Comparison of ENCODE assay signal across 16 mouse cellular contexts in the genomic region with DNA sequence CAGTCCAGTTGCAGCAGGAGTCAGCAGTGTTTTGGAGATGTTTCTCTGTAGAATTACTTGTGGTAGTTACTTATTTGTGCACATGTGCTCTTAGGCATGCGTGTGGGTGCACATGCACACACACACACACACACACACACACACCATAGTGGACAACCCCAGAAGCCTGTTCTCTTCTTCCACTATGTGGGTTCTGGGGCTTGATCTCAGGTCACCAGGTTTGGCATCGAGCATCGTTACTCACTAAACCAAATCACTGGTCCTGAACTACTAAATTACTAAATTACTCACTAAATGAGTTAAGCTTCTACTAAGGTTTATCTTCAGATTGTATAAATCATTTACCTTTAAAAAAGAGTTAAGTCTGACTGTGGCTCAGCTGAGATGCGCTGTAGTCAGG. TPM values are rescaled to one million over a fixed set of nuclear protein-coding genes. Genes with fewer than 3 reads are reported as not detected.
"Had no signal": no experiment of that assay in that cellular context is flagged by ENCODE, and none has a peak within 500 bp of the region (broad histone marks: within the 10 kb centered on the region; RNA-seq: fewer than 3 reads in every experiment).

No protein-coding gene starts in this region.

- H3K27ac ChIP-seq: limb, embryonic 12.5 days; liver, embryonic 13.5 days; lung, embryonic 15.5 days; midbrain, embryonic 12.5 days; neural tube, embryonic 13.5 days had no signal

- H3K9ac ChIP-seq: limb, embryonic 12.5 days; liver, embryonic 13.5 days; liver, postnatal 0 days; lung, embryonic 15.5 days; midbrain, embryonic 12.5 days; neural tube, embryonic 13.5 days had no signal

- H3K27me3 ChIP-seq: limb, embryonic 12.5 days; liver, embryonic 13.5 days; lung, embryonic 15.5 days; neural tube, embryonic 13.5 days had no signal

- H3K4me3 ChIP-seq: limb, embryonic 12.5 days; liver, embryonic 13.5 days; lung, embryonic 15.5 days; midbrain, embryonic 12.5 days; neural tube, embryonic 13.5 days had no signal

- DNase-seq: layer of hippocampus, adult 9-11 months; layer of hippocampus, postnatal 36 days; liver; liver, embryonic 13.5 days; liver, postnatal 0 days; lung, postnatal 14 days; right cerebral cortex, postnatal 4 days; spleen, adult 18-20 months; thymus, adult 18-20 months; thymus, postnatal 14 days had no signal

- H3K36me3 ChIP-seq: limb, embryonic 12.5 days; liver, embryonic 13.5 days; lung, embryonic 15.5 days; midbrain, embryonic 12.5 days; neural tube, embryonic 13.5 days had no signal

- H3K4me2 ChIP-seq: limb, embryonic 12.5 days; liver, embryonic 13.5 days; lung, embryonic 15.5 days; midbrain, embryonic 12.5 days; neural tube, embryonic 13.5 days had no signal

- H3K9me3 ChIP-seq: limb, embryonic 12.5 days; liver, embryonic 13.5 days; lung, embryonic 15.5 days; midbrain, embryonic 12.5 days; neural tube, embryonic 13.5 days had no signal

- ATAC-seq: intestine, postnatal 0 days; liver, postnatal 0 days; midbrain, embryonic 16.5 days had no signal

- H3K4me1 ChIP-seq: limb, embryonic 12.5 days; liver, embryonic 13.5 days; lung, embryonic 15.5 days; midbrain, embryonic 12.5 days had no signal

RNA-seq across cellular contexts. Expression of gene Chrnb4, which starts 9.5 kb away (rescaled TPM):
- polyA plus RNA-seq: limb, embryonic 12.5 days; liver, embryonic 13.5 days; liver, postnatal 0 days had no signal

RNA-seq across cellular contexts. Expression of gene Chrna3, which starts 31.7 kb away (rescaled TPM):
- polyA plus RNA-seq: liver, postnatal 0 days had no signal
